Mouse (Mus musculus): ENCODE results near the gene Snx17.

GRCm38 (mm10) chr5:31200327-31200768 lies 7.3 kb downstream of the Snx17 start:
- TF ChIP-seq CTCF (IDR thresholded peaks at IDR 0.05; ENCODE audit: borderline replicate concordance, control insufficient read depth, extremely low read depth, insufficient read depth, low read length, poor library complexity) (no peak), POLR2A (IDR thresholded peaks at IDR 0.05; ENCODE audit: control insufficient read depth, extremely low read depth, insufficient read depth, low read length, poor library complexity) (no peak)

All from thymus, adult 2 months (tissue).